Mouse (Mus musculus): ENCODE data around the gene Sidt2. TPM values are rescaled to one million over a fixed set of nuclear protein-coding genes. Genes with fewer than 3 reads are reported as not detected.

The Sidt2 gene
- total and polyA plus RNA-seq, 3 experiments, result 14.6 to 54.4 (median 25.7) TPM

DNA sequence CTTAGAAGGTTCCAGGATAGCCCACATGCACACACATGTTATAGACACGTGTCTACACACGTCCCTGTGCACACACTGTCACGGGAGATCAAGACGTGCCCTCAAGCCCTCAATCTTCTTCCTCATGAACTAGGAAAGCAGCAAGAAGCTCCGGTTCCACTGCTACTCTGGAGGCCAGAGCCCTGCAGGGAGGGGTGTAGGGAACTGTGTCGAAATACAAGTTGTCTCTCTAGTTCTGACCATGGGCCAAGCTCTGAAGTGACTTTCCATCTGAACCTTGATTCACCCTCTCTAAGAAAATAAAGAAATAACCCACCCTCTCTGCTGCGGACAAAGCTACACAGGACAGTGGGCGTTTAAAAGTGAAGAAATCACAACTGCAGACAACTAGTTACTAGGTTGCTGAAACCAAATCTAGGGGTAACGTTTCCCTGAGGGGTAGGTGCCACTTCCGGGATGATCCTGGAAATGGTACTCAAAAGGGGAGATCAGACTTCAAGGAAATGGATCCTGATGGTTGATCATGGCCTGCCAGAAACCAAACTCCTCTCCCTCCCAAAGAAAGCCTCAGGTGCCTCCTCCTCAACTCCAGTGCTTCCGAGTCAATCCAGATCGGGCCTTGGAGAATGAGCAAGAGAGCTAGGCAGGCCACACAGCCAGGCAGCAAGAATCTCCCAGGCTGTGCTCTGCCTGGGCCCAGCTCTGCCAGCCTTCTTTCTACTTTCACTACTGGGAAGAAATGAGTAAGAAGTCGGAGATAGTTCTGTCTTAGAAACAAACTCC lies 1.4 kb downstream of the Sidt2 start:
- DNase-seq (ENCODE audit: low spot score) (no peak), ATAC-seq (ENCODE audit: extremely low read depth, insufficient number of reproducible peaks, low FRiP score, poor library complexity, severe bottlenecking) (no peak)
- Histone ChIP-seq H3K27me3 (ENCODE audit: insufficient read depth, low read length) (no peaks in the 10 kb centered on the region), H3K4me3 (ENCODE audit: low read depth, low read length) (peak overlapping the region; percentile 90), H3K9me3 (replicated peaks) (no peaks in the 10 kb centered on the region), H3K4me1 (ENCODE audit: insufficient read depth, low read depth, low read length) (peaks cover 38% of the 10 kb centered on the region), H3K36me3 (replicated peaks) (peaks cover 59% of the 10 kb centered on the region)
- no peak for TF ChIP-seq POLR2AphosphoS5 (IDR thresholded peaks at IDR 0.05; ENCODE audit: insufficient replicate concordance, low read depth, low read length)

DNA sequence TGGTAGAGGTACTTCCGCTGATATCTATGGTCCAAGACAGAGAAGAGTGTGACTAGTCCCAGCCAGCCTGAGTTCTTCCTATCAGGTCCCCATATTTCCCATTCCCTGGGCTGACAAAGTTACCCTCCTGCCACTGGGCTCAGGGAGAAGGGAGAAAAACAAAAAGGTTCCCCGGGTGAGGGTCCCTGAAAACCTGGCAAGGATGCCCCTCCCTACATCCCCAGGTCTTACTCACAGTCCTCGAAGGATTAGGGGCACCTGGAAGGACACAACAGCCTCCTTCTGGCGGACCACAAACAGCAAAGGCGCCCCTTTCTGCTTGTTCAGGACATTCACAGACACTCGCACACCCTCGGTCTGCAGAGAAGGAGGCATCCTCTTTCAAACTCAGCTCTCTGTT lies 2.2 kb downstream of the Sidt2 start:
- H3K27me3 ChIP-seq (ENCODE audit: insufficient read depth, low read length), result no peaks in the 10 kb centered on the region
- H3K36me3 ChIP-seq (replicated peaks), result peaks cover 60% of the 10 kb centered on the region
- ATAC-seq (ENCODE audit: extremely low read depth, insufficient number of reproducible peaks, low FRiP score, poor library complexity, severe bottlenecking) (no peak), DNase-seq (ENCODE audit: low spot score) (no peak)
- H3K9me3 ChIP-seq (replicated peaks), result no peaks in the 10 kb centered on the region
- peaks cover 33% of the 10 kb centered on the region for H3K4me1 ChIP-seq (ENCODE audit: insufficient read depth, low read depth, low read length)
- H3K4me3 ChIP-seq (ENCODE audit: low read depth, low read length), result peak overlapping the region; percentile 10; the same call in 1 of the 2 replicates
- TF ChIP-seq GATA2 (IDR thresholded peaks at IDR 0.05; ENCODE audit: borderline replicate concordance, low read depth, low read length), result no peak
- TF ChIP-seq GATA1 (IDR thresholded peaks at IDR 0.05; ENCODE audit: borderline replicate concordance, low read length), result no peak
- TF ChIP-seq TAL1 (conservative IDR thresholded peaks at IDR 0.05; ENCODE audit: low read depth, low read length), result no peak
- no peak for TF ChIP-seq POLR2AphosphoS5 (IDR thresholded peaks at IDR 0.05; ENCODE audit: insufficient replicate concordance, low read depth, low read length)
- no peak for TF ChIP-seq CTCF (IDR thresholded peaks at IDR 0.05; ENCODE audit: low read depth, low read length)

DNA sequence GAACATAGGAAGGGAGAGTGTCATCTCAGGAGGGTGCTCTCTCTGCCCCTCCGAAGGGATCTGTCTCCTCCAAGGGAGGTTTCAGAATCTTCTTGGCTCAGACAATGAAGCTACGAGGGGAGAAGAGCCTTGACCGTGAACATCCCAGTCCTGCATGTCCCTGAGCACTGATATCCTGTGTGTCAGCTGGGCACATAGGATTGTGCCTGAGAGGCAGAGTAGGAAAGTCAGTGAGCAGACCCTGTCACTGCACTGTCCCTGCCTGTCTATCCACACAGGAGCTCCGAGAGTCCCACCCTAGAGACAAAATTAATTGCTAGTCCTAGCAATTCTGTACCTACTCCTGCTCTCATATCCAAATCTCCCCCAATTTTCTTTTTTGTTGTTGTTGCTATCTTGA lies 3.0 kb downstream of the Sidt2 start:
- Histone ChIP-seq H3K9me3 (replicated peaks) (no peaks in the 10 kb centered on the region), H3K4me1 (ENCODE audit: insufficient read depth, low read depth, low read length) (peaks cover 33% of the 10 kb centered on the region), H3K36me3 (replicated peaks) (peaks cover 66% of the 10 kb centered on the region), H3K27me3 (ENCODE audit: insufficient read depth, low read length) (no peaks in the 10 kb centered on the region), H3K4me3 (ENCODE audit: low read depth, low read length) (no peak overlapping the region)
- ATAC-seq (ENCODE audit: extremely low read depth, insufficient number of reproducible peaks, low FRiP score, poor library complexity, severe bottlenecking) (no peak), DNase-seq (ENCODE audit: low spot score) (no peak)
- no peak for TF ChIP-seq TAL1 (conservative IDR thresholded peaks at IDR 0.05; ENCODE audit: low read depth, low read length)

DNA sequence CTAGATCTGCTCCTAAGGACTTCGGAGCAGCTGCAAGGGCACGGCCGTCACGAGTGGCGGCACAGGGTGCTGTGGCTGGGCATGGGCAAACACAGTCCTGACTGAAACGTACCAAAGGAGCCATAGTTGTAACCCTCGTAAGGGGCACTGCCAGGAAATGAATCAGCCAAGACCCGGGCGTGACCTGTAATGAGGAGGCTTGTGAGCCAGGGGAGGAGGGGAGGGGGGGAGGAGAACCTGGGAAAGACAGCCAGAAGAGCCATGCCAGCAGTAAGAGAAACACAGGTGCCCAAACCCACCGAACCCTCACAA lies 8.2 kb downstream of the Sidt2 start:
- Histone ChIP-seq H3K4me3 (ENCODE audit: low read depth, low read length) (no peak overlapping the region), H3K36me3 (replicated peaks) (peaks cover 97% of the 10 kb centered on the region), H3K27me3 (ENCODE audit: insufficient read depth, low read length) (no peaks in the 10 kb centered on the region), H3K4me1 (ENCODE audit: insufficient read depth, low read depth, low read length) (peaks cover 24% of the 10 kb centered on the region), H3K9me3 (replicated peaks) (no peaks in the 10 kb centered on the region)
- no peak for DNase-seq (ENCODE audit: low spot score)
- no peak for ATAC-seq (ENCODE audit: extremely low read depth, insufficient number of reproducible peaks, low FRiP score, poor library complexity, severe bottlenecking)
- TF ChIP-seq POLR2AphosphoS5 (IDR thresholded peaks at IDR 0.05; ENCODE audit: insufficient replicate concordance, low read depth, low read length) (no peak), GATA1 (IDR thresholded peaks at IDR 0.05; ENCODE audit: borderline replicate concordance, low read length) (no peak), TAL1 (conservative IDR thresholded peaks at IDR 0.05; ENCODE audit: low read depth, low read length) (no peak), CTCF (IDR thresholded peaks at IDR 0.05; ENCODE audit: low read depth, low read length) (no peak), GATA2 (IDR thresholded peaks at IDR 0.05; ENCODE audit: borderline replicate concordance, low read depth, low read length) (no peak)

DNA sequence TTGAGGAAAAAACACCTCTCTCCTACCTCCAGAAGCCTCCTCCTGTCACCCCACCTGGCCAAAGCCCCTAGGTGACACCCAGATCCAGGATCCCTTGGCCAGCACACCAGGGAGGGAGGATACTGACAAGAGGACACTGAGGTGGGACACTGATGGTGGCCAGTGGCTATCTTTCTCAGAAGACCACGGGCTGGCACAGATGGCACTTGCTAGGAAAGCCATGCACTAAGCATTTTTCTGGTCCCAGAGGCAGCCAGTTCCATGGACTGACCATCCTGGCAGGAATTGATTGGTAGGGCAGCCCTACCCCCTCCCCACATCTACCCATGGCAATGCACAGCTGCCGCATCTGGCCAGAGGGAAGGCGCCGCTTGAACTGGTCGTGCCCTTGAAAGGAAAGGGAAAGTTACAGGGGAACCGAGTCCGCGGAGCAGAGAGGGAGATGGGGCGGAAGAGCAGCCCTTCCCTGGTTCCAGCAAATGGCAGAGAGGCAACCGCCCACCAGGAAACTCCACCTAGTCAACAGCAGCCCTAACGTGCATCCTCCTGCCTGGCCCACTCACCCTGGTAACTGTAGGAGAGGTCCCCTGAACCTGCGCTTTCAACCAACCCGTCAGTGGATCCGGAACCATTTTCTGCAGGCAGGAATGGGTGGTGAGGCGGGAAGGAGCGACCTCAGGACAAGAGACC lies 8.7 kb downstream of the Sidt2 start:
- H3K36me3 ChIP-seq (replicated peaks), result peaks cover 97% of the 10 kb centered on the region
- H3K4me3 ChIP-seq (ENCODE audit: low read depth, low read length), result no peak overlapping the region
- H3K27me3 ChIP-seq (ENCODE audit: insufficient read depth, low read length), result no peaks in the 10 kb centered on the region
- DNase-seq (ENCODE audit: low spot score), result no peak
- H3K9me3 ChIP-seq (replicated peaks), result no peaks in the 10 kb centered on the region
- no peak for TF ChIP-seq POLR2AphosphoS5 (IDR thresholded peaks at IDR 0.05; ENCODE audit: insufficient replicate concordance, low read depth, low read length)
- TF ChIP-seq GATA2 (IDR thresholded peaks at IDR 0.05; ENCODE audit: borderline replicate concordance, low read depth, low read length), result no peak
- no peak for TF ChIP-seq TAL1 (conservative IDR thresholded peaks at IDR 0.05; ENCODE audit: low read depth, low read length)
- no peak for TF ChIP-seq CTCF (IDR thresholded peaks at IDR 0.05; ENCODE audit: low read depth, low read length)
- no peak for TF ChIP-seq GATA1 (IDR thresholded peaks at IDR 0.05; ENCODE audit: borderline replicate concordance, low read length)
- peaks cover 24% of the 10 kb centered on the region for H3K4me1 ChIP-seq (ENCODE audit: insufficient read depth, low read depth, low read length)
- ATAC-seq (ENCODE audit: extremely low read depth, insufficient number of reproducible peaks, low FRiP score, poor library complexity, severe bottlenecking), result no peak

DNA sequence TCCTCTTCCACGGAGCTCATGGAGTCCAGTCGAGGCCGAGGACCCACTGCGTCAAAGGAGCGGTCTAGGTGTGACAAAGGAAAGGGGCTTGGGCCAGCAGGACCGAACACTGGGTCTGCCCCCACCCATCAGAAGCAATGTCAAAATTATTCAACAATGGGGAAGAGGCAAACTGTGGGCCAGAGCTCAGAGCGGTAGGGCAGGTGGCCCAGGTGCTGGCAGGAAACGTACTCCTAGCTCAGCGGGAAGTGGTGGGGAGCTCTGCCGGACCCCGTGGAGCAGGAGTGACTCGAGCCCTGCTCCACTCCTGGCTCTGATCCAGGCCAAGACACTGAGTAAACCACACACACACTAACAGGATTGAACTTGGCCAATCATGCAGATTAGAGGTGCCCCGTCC lies 9.3 kb downstream of the Sidt2 start:
- DNase-seq (ENCODE audit: low spot score), result no peak
- Histone ChIP-seq H3K4me3 (ENCODE audit: low read depth, low read length) (no peak overlapping the region), H3K27me3 (ENCODE audit: insufficient read depth, low read length) (no peaks in the 10 kb centered on the region), H3K4me1 (ENCODE audit: insufficient read depth, low read depth, low read length) (peaks cover 24% of the 10 kb centered on the region), H3K36me3 (replicated peaks) (peaks cover 99% of the 10 kb centered on the region), H3K9me3 (replicated peaks) (no peaks in the 10 kb centered on the region)
- TF ChIP-seq TAL1 (conservative IDR thresholded peaks at IDR 0.05; ENCODE audit: low read depth, low read length) (no peak), GATA1 (IDR thresholded peaks at IDR 0.05; ENCODE audit: borderline replicate concordance, low read length) (no peak), GATA2 (IDR thresholded peaks at IDR 0.05; ENCODE audit: borderline replicate concordance, low read depth, low read length) (no peak), POLR2AphosphoS5 (IDR thresholded peaks at IDR 0.05; ENCODE audit: insufficient replicate concordance, low read depth, low read length) (no peak), CTCF (IDR thresholded peaks at IDR 0.05; ENCODE audit: low read depth, low read length) (no peak)
- no peak for ATAC-seq (ENCODE audit: extremely low read depth, insufficient number of reproducible peaks, low FRiP score, poor library complexity, severe bottlenecking)
